Mouse (Mus musculus) liver, postnatal 0 days (tissue): ENCODE data around the gene Kdelr1.

ENCODE experiments used
- CTCF ChIP-seq: sonication (generic); IDR thresholded peaks from 2 replicates; pipeline ENCODE4 v1.5.1; 2016; ENCODE audit warnings: antibody characterized with exemption, low read depth
- EP300 ChIP-seq: IDR thresholded peaks from 2 replicates; pipeline ENCODE4 v1.6.1; 2016; ENCODE audit warnings: antibody characterized with exemption, low read depth, mild to moderate bottlenecking

DNA sequence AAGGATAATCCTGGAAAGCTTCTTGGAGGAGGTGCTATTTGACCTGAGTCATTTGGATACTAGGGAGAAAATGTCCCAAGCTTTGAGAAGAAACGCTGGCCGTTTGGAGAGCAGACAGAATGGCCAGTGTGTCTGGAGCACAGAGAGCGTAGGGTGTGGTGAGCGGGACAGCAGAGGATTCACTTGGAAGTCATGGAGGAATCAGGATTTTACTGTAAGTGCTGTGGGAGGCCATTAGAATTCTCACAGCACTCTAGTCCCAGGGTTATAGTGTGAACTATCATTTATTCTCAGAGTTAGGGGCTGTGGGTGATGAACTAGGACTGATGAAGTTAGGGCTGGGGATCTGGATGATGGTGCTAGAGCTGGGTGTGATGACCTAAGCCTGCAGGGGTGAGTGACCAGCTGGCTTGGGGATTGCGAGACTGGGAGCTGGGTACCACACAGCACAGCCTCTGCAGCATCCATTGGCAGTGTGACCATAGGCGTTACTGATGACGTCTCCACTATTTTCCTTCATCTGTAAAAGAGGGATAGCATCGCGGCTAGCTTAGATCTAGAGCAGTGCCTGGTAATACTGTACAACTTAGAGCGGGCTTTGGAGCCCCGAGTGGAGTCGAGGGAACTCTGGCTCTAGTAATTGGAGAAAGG is 49.5 kb downstream of the Kdelr1 start:
- TF ChIP-seq CTCF (no peak), EP300 (no peak)
